Mouse (Mus musculus) midbrain, postnatal 0 days (tissue): ENCODE results near the gene Skap1. TPM values are rescaled to one million over a fixed set of nuclear protein-coding genes. Genes with fewer than 3 reads are reported as not detected.

Experiments used
- ATAC-seq: fragments of 200-750 bp; cut with Nextera tagmentation; 2 replicates; pipeline ENCODE4 v1.8.0; 2017; ENCODE audit warnings: moderate number of reproducible peaks, mild to moderate bottlenecking, moderate TSS enrichment, moderate library complexity; ENCODE audit not compliant: low FRiP score
- DNase-seq: peaks from one replicate; pipeline ENCODE4 v3.0.0-alpha.2; 2015; ENCODE audit warnings: low spot score
- H3K27ac ChIP-seq: fragments of 300-500 bp; sonication (generic); 2 replicates; pipeline ENCODE4 v1.5.1; 2014; ENCODE audit warnings: low read depth, mild to moderate bottlenecking, low read length, mixed read lengths
- H3K27me3 ChIP-seq: fragments of 300-500 bp; sonication (generic); 2 replicates; pipeline ENCODE4 v1.6.1; 2014; ENCODE audit warnings: low read length, control low read depth, mixed read lengths; ENCODE audit not compliant: insufficient read depth
- H3K36me3 ChIP-seq: fragments of 300-500 bp; sonication (generic); 2 replicates; pipeline ENCODE4 v1.6.1; 2014; ENCODE audit warnings: low read length, control low read depth, mixed read lengths; ENCODE audit not compliant: insufficient read depth
- H3K4me1 ChIP-seq: fragments of 300-500 bp; sonication (generic); 2 replicates; pipeline ENCODE4 v1.6.1; 2014; ENCODE audit warnings: mild to moderate bottlenecking, control low read depth, antibody characterized with exemption, low read length, mixed read lengths; ENCODE audit not compliant: insufficient read depth
- H3K4me2 ChIP-seq: fragments of 300-500 bp; sonication (generic); 2 replicates; pipeline ENCODE4 v1.6.1; 2014; ENCODE audit warnings: low read depth, mild to moderate bottlenecking, low read length, mixed read lengths; ENCODE audit not compliant: poor library complexity, severe bottlenecking
- H3K4me3 ChIP-seq: fragments of 300-500 bp; sonication (generic); 2 replicates; pipeline ENCODE4 v1.5.1; 2014; ENCODE audit warnings: low read depth, mild to moderate bottlenecking, low read length, moderate library complexity
- H3K9ac ChIP-seq: fragments of 300-500 bp; sonication (generic); replicated peaks from 2 replicates; pipeline ENCODE4 v1.6.1; 2014; ENCODE audit warnings: mild to moderate bottlenecking, low read length, moderate library complexity, mixed read lengths; ENCODE audit not compliant: poor library complexity, severe bottlenecking
- H3K9me3 ChIP-seq: fragments of 300-500 bp; sonication (generic); 2 replicates; pipeline ENCODE4 v1.6.1; 2016; ENCODE audit warnings: low read length, control low read depth
- CTCF ChIP-seq: IDR thresholded peaks from 2 replicates; pipeline ENCODE4 v1.5.1; 2016; ENCODE audit warnings: antibody characterized with exemption, mild to moderate bottlenecking
- WGBS: fragments of 180-500 bp; shearing (Covaris S2); extraction: QIAGEN DNeasy Blood & Tissue Kit; methylation state at CpG from one replicate; pipeline ENCODE4 v1.1.7; 2014; 5-methylcytosine and 5-hydroxymethylcytosine counted together
- polyA plus RNA-seq: library from polyadenylated mRNA; unstranded; fragments of >200 nt; fragmentation: Nextera tagmentation; extraction: Ambion mirVana; gene quantifications from 2 replicates; pipeline ENCODE4 v1.2.1, GENCODE M21; 2015
- total RNA-seq: library from RNA; depleted of rRNA; stranded (reverse); fragments of >200 nt; gene quantifications from 2 replicates; pipeline ENCODE4 v1.2.3, GENCODE M21; 2014

Gene Skap1
- total and polyA plus RNA-seq, 2 experiments from 2014 or later: 1.0 to 3.2 TPM

- H3K36me3 ChIP-seq: no peaks in the 10 kb centered on the region
Measured at GRCm38 (mm10) chr11:96679026-96679425, 214.6 kb downstream of the Skap1 start.

GRCm38 (mm10) chr11:96685381-96685780 lies 221.0 kb downstream of the Skap1 start:
- Histone ChIP-seq H3K9me3 (no peaks in the 10 kb centered on the region), H3K27me3 (no peaks in the 10 kb centered on the region), H3K4me1 (no peaks in the 10 kb centered on the region), H3K9ac (no peak overlapping the region), H3K4me2 (no peak overlapping the region), H3K36me3 (no peaks in the 10 kb centered on the region), H3K27ac (no peak overlapping the region), H3K4me3 (no peak overlapping the region)
- peak; percentile 54 for TF ChIP-seq CTCF
- DNase-seq: no peak
- 89% methylated on average over 2 of the region's 2 CpGs for WGBS
- no peak for ATAC-seq

More at GRCm38 (mm10) chr11:96679026-96679425, 214.6 kb downstream of the Skap1 start:
- no peaks in the 10 kb centered on the region for H3K9me3 ChIP-seq
- no peak overlapping the region for H3K4me2 ChIP-seq
- no peak overlapping the region for H3K4me3 ChIP-seq
- DNase-seq (no peak), ATAC-seq (no peak)
- WGBS: 89% methylated on average over 4 of the region's 4 CpGs
- no peak for TF ChIP-seq CTCF
- H3K27me3 ChIP-seq: no peaks in the 10 kb centered on the region
- no peak overlapping the region for H3K9ac ChIP-seq
- no peak overlapping the region for H3K27ac ChIP-seq
- no peaks in the 10 kb centered on the region for H3K4me1 ChIP-seq

- no peak for ATAC-seq
- no peak overlapping the region for H3K4me3 ChIP-seq
- no peaks in the 10 kb centered on the region for H3K9me3 ChIP-seq
- 78% methylated on average over 16 of the region's 16 CpGs for WGBS
- no peaks in the 10 kb centered on the region for H3K4me1 ChIP-seq
- DNase-seq: no peak
- TF ChIP-seq CTCF: no peak
- no peak overlapping the region for H3K9ac ChIP-seq
- no peak overlapping the region for H3K27ac ChIP-seq
- H3K27me3 ChIP-seq: no peaks in the 10 kb centered on the region
- no peak overlapping the region for H3K4me2 ChIP-seq
- H3K36me3 ChIP-seq: no peaks in the 10 kb centered on the region
Measured at GRCm38 (mm10) chr11:96686713-96687280, 222.4 kb downstream of the Skap1 start.

GRCm38 (mm10) chr11:96692250-96692649 lies 227.9 kb downstream of the Skap1 start:
- Histone ChIP-seq H3K27ac (no peak overlapping the region), H3K4me3 (no peak overlapping the region), H3K36me3 (no peaks in the 10 kb centered on the region), H3K4me2 (no peak overlapping the region), H3K4me1 (0 out of 2 replicates have a peak, but pooled peaks cover 3% of the 10 kb centered on the region), H3K27me3 (no peaks in the 10 kb centered on the region), H3K9ac (no peak overlapping the region), H3K9me3 (no peaks in the 10 kb centered on the region)
- DNase-seq (no peak), ATAC-seq (no peak)
- TF ChIP-seq CTCF: no peak
- 87% methylated on average over 5 of the region's 5 CpGs for WGBS

GRCm38 (mm10) chr11:96693360-96693759 lies 229.0 kb downstream of the Skap1 start:
- TF ChIP-seq CTCF: no peak
- ATAC-seq: no peak
- H3K4me1 ChIP-seq: 0 out of 2 replicates have a peak, but pooled peaks cover 3% of the 10 kb centered on the region
- H3K27ac ChIP-seq: no peak overlapping the region
- H3K9me3 ChIP-seq: no peaks in the 10 kb centered on the region
- DNase-seq: no peak
- no peak overlapping the region for H3K4me2 ChIP-seq
- H3K9ac ChIP-seq: no peak overlapping the region
- H3K4me3 ChIP-seq: no peak overlapping the region
- no peaks in the 10 kb centered on the region for H3K36me3 ChIP-seq
- 96% methylated on average over 11 of the region's 11 CpGs for WGBS
- H3K27me3 ChIP-seq: no peaks in the 10 kb centered on the region

- 22% methylated on average over 12 of the region's 12 CpGs for WGBS
- DNase-seq: peak; percentile 35
Measured at GRCm38 (mm10) chr11:96694774-96695173, 230.4 kb downstream of the Skap1 start.

More at GRCm38 (mm10) chr11:96694774-96695173, 230.4 kb downstream of the Skap1 start:
- Histone ChIP-seq H3K27ac (no peak overlapping the region), H3K9ac (no peak overlapping the region), H3K4me3 (no peak overlapping the region), H3K9me3 (no peaks in the 10 kb centered on the region), H3K27me3 (no peaks in the 10 kb centered on the region), H3K4me1 (0 out of 2 replicates have a peak, but pooled peaks cover 3% of the 10 kb centered on the region), H3K36me3 (no peaks in the 10 kb centered on the region), H3K4me2 (no peak overlapping the region)
- no peak for TF ChIP-seq CTCF
- ATAC-seq: no peak
